Mouse (Mus musculus) cerebellum, adult 9-10 months (tissue): ENCODE results near the gene Espnl.

Source experiments
- DNase-seq: peaks from one replicate; pipeline ENCODE4 v3.0.0; 2022

Gene Espnl

DNA sequence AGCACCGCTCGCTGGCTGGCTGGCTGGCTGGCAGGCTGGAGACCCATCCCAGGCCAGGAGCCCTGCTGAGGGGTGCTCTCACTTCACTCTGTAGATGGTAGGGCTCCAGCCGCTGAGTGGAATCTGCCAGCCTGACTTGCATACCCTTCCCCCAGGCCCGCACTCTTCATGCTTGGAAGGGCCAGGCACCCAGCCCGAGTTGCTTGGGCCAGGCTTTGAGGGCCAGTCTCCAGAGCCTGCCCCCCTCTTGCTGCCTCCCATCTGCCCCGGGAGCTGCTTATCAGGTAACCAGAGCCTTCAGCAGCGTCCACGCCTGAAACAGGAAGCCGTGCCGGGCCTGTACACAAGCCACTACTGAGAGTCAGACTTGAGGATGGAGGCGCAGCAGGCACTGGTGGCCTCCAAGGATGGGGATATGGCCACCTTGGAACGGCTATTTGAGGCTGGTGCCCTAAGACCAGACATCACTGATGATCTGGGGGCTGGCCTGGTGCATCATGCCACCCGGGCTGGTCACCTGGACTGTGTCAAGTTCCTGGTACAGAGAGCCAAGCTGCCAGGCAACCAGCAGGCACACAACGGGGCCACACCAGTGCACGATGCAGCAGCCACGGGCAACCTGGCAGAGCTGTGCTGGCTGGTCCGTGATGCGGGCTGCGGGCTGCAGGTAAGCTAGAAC is at the start of gene Espnl:
Gene Espnl (plus strand): TSS at position 316 of the 679 bp plus-strand sequence.
- DNase-seq = no peak

DNA sequence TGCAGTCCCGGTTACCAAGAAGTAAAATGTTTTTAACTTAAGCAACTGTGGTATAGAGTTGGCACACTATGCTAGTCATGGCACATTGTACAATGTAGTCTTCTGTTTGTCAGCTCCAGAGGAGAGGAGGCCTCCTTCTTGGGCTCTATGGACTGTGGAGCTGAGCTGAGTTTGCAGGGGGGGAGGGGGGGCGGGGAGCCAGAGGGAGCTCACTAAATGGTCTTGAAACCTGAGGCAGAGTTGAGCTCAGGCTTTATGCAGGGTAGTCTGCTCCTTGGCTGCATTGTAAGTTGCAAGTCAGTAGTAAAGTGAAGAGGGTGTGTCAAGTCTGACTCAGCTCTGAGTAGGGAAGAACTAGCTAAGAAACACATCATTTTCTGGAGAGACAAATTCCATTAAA is 49.6 kb upstream of the Espnl start:
- no peak for DNase-seq

- DNase-seq = peak; percentile 33
Observed at GRCm38 (mm10) chr1:91276581-91276980, 45.3 kb upstream of the Espnl start.

- DNase-seq = no peak
Observed at GRCm38 (mm10) chr1:91277480-91277879, 44.4 kb upstream of the Espnl start.

DNA sequence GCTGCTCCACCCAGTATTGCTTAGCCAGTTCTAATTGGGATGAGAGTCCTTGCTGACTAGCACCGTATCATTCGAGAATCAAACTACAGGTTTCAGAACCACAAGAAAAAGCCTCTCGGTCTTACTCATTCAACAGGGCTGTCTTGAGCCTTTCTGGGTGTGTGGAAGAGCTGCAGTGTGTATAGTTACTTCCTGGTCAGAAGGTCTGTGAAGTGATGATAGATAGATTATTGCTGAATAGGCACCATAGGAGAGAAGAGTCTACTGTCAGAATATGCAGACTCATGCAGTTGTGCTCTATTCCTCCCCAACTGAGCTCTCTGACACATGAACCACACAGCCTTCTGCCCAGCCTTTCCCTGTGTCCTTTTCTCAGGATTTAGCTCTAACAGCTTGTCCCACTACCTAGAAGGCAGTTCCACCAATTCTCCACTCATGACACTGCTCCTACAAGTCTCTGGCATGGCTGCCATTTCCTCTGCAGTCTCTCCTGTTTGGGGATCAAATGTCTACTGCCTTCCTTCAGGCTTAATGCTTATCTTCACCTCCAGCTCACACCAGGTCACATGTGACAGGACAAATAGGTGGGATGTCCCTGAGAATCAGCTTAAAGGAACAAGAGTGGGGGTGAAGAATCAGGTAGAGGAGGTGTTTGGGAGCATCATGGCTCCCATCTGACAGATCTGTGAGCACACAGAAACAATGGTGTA is 43.3 kb upstream of the Espnl start:
- DNase-seq = no peak

DNA sequence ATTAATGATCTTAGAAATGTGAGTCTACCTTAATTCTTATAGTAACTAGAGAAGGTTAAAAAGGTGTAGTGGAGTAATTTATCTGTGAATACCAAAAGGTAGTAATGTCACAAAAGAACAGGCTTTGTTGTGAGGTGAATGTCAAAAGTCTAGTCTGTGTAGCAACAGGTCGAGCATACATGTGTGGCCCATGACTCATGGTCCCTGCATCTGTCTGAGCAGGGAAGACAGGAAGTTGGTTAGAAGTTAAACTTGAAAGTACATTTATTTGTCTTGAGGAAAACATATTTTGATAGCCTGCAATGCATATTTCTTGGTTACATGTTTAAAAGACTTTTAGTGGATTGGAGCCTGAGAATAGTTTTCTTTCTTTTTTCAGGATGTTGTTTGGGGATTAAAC is 42.7 kb upstream of the Espnl start:
- no peak for DNase-seq

DNA sequence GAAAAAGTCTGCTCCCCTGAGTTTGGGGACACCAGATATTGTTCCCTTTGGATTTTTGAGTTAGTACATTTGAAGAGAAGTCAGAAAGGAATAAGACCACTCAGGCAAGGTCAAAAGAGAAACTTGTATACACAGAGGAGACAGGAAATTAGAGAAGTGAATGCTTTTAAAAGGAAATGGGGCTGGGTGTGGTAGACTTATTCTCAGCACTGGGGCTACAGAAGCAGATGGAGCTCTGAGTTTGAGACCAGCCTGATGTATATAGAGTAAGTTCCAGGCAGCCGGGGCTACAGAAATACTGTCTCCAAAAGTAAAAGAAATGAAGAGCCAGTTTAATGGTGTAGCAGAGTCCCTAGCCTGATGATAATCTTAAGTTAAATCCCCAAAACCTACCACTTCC is 39.3 kb upstream of the Espnl start:
- DNase-seq = no peak

DNA sequence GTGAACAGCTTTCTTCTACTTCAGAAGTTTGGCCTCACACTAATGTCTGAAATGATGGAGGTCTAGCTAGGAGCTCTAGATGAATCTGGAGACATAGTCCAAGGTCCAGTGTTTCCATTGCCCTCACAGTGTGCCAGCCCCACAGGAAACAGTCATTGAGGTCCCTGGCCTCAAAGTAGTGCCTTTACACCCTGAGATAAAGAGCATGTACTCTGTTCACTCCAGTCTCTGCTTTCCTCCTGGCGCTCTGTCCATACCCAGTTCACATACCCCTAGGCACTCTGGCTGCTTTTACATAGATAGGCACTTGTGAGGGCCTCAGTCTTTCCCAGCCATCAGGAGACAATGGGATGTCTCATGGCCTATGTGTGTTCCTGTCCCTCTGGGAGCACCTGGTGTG is 32.5 kb upstream of the Espnl start:
- DNase-seq = no peak

DNA sequence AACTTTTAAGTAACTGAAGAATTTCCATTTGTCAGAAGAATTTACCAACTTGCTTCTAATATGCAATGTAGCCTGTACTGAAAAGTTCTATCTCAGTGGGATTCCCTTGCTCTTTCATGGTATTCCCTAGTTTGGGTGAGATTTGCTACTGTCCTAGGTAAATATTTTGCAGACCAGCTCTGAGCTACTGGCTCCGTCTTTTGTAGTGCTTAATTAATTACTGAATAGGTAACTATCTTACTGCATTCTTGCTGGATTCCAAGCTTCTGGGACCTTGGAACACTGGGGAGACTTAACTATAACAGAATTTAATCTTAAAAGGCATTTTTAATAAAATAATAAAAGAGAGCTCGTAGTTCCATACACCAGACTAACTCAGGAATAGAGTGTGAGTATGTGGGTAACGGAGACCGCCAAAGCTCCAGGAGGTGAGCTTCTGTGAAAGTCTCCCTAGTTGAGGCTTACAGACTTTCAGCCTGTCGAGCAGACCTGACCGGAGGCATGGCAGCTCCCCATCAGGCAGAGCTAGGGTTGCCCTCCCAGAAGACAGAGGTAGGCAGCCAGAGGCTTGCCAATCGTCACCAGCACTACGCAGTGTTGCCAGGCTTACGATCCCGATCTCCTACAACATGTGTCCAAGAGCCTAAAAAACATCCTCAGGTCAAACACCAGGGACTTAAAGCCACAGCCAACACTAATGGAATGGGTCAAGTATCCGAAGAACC is 29.6 kb upstream of the Espnl start:
- DNase-seq = no peak

DNA sequence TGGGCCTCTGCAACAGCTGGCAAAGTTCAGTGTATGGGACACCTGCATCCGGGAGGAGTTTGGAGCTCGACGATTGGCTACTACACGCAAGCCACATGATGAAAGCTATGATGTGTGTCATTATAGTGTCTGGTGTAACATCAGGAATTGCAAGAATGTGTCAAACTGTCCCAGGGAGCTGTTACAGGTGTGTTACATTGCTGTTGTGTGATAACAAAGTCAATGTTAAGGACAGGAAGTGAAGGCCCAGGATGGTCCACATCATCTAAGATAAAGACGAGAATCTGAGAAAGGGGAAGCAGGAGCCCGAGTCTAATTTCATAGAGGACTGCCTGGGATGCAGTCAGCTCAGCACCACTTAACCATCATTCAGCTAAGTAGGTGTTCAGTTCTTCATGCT is 26.3 kb upstream of the Espnl start:
- DNase-seq = no peak

- peak; percentile 96 for DNase-seq
Observed at GRCm38 (mm10) chr1:91297799-91298744, 23.8 kb upstream of the Espnl start, which contains the start of gene Scly. TSS of gene Scly (plus strand) at chr1:91298338.

- no peak for DNase-seq
Observed at GRCm38 (mm10) chr1:91299026-91299706, 22.7 kb upstream of the Espnl start.

DNA sequence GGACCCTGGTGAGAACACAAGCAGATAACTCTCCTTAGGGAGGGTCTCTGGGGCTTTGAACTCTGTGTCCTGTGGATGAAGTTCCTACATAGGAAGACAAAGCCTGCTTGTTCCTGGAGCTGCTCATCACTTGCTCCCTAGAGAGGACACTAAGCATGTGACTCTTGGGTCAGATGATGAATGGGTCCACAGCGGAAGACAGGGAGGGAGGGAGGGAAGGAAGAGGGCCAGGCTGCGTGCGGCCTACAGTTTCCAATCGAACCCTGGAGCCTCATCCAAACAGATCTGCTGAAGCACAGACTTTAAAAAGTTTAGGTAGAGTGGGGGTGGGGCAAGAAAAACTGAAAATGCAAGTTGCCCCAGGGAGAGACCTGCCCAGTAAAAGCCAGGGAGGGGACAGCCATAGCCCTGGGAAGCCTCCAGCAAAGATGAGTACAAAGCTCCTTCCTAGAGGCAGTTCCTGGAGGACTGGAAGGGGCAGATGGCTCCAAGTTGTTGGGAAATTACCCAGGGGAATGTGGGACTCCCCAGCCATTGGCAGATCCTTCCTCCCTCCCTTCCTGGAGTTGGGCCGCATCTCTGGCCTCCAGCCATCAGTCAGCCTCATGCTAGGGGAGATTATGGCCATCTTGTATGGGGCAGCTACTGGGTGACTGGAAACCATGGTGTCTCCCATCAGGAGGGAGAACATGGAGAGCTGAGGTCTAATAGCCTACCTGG is 22.0 kb upstream of the Espnl start:
- DNase-seq = peak; percentile 36

- no peak for DNase-seq
Observed at GRCm38 (mm10) chr1:91301206-91301920, 20.5 kb upstream of the Espnl start.

DNA sequence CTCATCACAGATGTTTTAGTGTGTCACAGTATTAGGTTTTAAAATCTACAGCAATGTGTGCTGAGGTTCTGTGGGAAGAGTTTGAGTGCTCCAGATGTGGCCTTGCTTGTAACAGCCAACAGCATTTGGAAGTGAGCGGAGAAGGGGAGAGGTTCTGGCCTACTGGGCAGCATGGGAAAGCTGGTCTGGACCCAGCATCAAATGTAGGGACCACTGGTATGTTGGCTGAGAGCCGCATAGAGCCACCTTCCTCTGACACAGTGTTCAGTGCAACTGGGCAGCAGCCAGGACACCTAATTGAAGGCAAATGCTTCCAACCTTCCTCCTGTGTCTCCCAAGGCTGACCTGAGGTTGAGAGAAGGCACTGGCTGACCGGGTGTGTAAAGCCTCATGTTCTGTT is 19.9 kb upstream of the Espnl start:
- no peak for DNase-seq

DNA sequence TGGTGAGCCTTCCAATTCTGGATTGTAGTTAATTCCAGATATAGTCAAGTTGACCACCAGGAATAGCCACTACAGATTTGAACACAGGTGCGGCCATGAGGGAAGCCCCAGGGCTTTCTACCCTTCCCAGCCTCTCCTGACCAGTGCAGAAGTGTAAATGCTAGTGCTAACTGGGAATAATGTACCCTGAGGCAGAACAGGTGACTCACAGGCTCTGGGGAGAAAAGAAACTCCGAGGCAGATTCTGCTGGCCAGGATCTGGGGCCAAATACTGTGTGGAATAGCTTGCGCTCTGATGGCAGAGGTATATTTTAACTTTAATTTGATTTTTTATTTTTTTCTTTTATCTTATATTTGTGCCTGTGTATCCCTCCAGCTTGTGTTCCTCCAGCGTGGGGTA is 17.3 kb upstream of the Espnl start:
- no peak for DNase-seq

DNA sequence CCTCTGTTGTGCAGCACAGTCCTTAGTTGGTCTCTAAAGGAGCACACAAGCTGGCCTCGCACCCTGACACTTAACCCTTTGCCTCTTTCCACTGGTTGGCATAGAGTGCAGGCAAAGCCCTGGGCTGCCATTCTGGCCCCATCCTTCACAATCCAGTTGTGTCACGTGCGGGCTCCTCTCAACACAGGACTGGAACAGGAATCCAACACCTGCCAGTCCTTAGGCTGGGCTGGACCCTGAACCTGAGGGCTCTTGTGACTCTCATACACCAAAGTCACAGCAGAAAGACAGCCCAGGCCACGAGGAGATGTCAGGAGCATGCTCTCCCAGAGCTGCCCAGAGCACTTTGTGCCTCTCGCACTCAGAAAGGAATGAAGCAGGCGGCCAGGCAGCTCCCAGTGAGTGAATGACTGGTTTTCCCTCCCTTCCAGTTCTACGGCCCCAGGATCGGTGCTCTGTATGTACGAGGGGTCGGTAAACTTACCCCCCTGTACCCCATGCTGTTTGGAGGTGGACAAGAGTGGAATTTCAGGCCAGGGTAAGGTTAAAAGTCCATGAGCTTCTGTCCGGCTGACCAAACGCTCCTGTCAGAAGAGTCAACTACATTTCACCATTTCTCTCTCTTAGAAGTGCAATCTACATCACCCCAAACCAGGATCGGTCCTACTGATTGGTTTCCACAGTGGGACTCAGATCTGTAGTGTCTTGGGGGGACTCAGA is 12.3 kb upstream of the Espnl start:
- DNase-seq = no peak

GRCm38 (mm10) chr1:91312273-91312672 is 9.6 kb upstream of the Espnl start:
- no peak for DNase-seq

GRCm38 (mm10) chr1:91313251-91313650 is 8.6 kb upstream of the Espnl start:
- DNase-seq = no peak

GRCm38 (mm10) chr1:91317656-91318055 is 4.2 kb upstream of the Espnl start:
- DNase-seq = no peak
